Mouse (Mus musculus) kidney, adult 2 months (tissue): ENCODE results near the gene Trim62. TPM values are rescaled to one million over a fixed set of nuclear protein-coding genes. Genes with fewer than 3 reads are reported as not detected.
A peak's percentile ranks its signal among the peaks of the same experiment; 100 is the strongest.
"Not testable (repeated sequence)": the region's sequence is repeated elsewhere in the genome, so short reads cannot be mapped to it uniquely, and the experiment has no call there.

ENCODE experiments used
- DNase-seq: peaks from one replicate; pipeline ENCODE4 v3.0.0; 2021
- H3K27ac ChIP-seq: fragments of 200-500 bp; 2 replicates; pipeline ENCODE4 v1.5.1; 2012; ENCODE audit warnings: low read depth, low read length, control low read depth, inconsistent platforms; ENCODE audit not compliant: insufficient read depth
- H3K27me3 ChIP-seq: fragments of 200-500 bp; replicated peaks from 2 replicates; pipeline ENCODE4 v1.6.1; 2012; ENCODE audit warnings: mild to moderate bottlenecking, moderate library complexity, low read length, inconsistent platforms; ENCODE audit not compliant: control insufficient read depth, insufficient read depth
- H3K36me3 ChIP-seq: fragments of 200-500 bp; 2 replicates; pipeline ENCODE4 v1.6.1; 2012; ENCODE audit warnings: mild to moderate bottlenecking, moderate library complexity, low read length, inconsistent platforms; ENCODE audit not compliant: control insufficient read depth, insufficient read depth
- H3K4me1 ChIP-seq: fragments of 200-500 bp; 2 replicates; pipeline ENCODE4 v1.6.1; 2011; ENCODE audit warnings: low read length; ENCODE audit not compliant: control insufficient read depth, insufficient read depth
- H3K4me3 ChIP-seq: fragments of 200-500 bp; 2 replicates; pipeline ENCODE4 v1.5.1; 2011; ENCODE audit warnings: mild to moderate bottlenecking, low read depth, low read length, control low read depth; ENCODE audit not compliant: insufficient read depth
- CTCF ChIP-seq: fragments of 200-500 bp; conservative IDR thresholded peaks from 2 replicates; pipeline ENCODE4 v1.5.1; 2011; ENCODE audit warnings: low read depth, mild to moderate bottlenecking, control low read depth, low read length, moderate library complexity, mixed read lengths; ENCODE audit not compliant: insufficient read depth, insufficient read length
- POLR2A ChIP-seq: fragments of 200-500 bp; IDR thresholded peaks from one replicate; pipeline ENCODE4 v1.6.1; 2011; ENCODE audit warnings: low read depth, low read length, control low read depth
- WGBS: fragments of 180-500 bp; shearing (Covaris S2); methylation state at CpG from one replicate; pipeline ENCODE4 v1.1.7; 2018; 5-methylcytosine and 5-hydroxymethylcytosine counted together
- polyA plus RNA-seq: library from polyadenylated mRNA; depleted of rRNA; stranded (reverse); fragments of >200 nt; gene quantifications from 2 replicates; pipeline ENCODE4 v1.2.3, GENCODE M21; 2012

Trim62 gene
- polyA plus RNA-seq, 1 experiment: 3.3 TPM

- WGBS: 77% methylated on average over 7 of the region's 7 CpGs
Measured at GRCm38 (mm10) chr4:128849686-128850085, 33.7 kb upstream of the Trim62 start.

DNA sequence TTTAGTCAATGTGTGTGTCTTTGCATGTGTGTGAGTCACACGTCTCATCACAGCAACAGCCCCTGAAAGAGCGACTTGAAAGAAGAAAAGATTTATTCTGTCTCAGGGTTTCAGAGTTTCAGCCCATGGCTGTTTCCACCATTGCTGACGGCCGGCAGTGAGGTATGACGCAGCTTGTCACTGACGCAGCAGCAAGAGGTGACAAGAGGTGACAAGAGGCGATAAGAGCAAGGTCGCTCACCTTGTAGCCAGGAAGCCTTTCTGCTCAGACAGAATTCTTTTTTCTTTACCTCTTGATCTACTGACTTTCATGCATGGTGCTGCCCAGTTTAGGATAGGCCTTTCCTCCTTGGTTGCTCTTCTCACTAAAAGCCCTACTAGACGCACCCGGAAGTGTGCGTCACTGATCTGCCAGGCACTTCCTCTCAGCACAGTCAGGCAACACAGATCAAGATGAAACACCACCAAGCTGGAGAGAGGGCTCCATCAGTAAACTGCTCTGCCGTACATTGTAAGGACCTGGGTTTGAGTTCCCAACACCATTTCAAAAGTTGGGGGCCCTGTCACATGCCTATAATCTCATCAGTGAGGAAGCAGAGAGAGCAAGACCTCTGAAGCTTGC lies 31.0 kb upstream of the Trim62 start:
- 93% methylated on average over 12 of the region's 12 CpGs for WGBS
- H3K27me3 ChIP-seq: no peaks in the 10 kb centered on the region
- TF ChIP-seq POLR2A (no peak), CTCF (no peak)

More at GRCm38 (mm10) chr4:128849686-128850085, 33.7 kb upstream of the Trim62 start:
- H3K36me3 ChIP-seq: no peaks in the 10 kb centered on the region
- H3K27ac ChIP-seq: no peak overlapping the region
- TF ChIP-seq POLR2A (no peak), CTCF (no peak)
- no peaks in the 10 kb centered on the region for H3K27me3 ChIP-seq
- H3K4me3 ChIP-seq: no peak overlapping the region
- no peaks in the 10 kb centered on the region for H3K4me1 ChIP-seq
- DNase-seq: no peak

GRCm38 (mm10) chr4:128853117-128853516 lies 30.3 kb upstream of the Trim62 start:
- no peak overlapping the region for H3K4me3 ChIP-seq
- TF ChIP-seq CTCF (no peak), POLR2A (no peak)
- no peaks in the 10 kb centered on the region for H3K27me3 ChIP-seq
- no peak overlapping the region for H3K27ac ChIP-seq
- 47% methylated on average over 11 of the region's 11 CpGs for WGBS
- no peaks in the 10 kb centered on the region for H3K36me3 ChIP-seq
- DNase-seq: no peak
- no peaks in the 10 kb centered on the region for H3K4me1 ChIP-seq

More for the DNA sequence above, 31.0 kb upstream of the Trim62 start:
- no peaks in the 10 kb centered on the region for H3K4me1 ChIP-seq
- H3K36me3 ChIP-seq: no peaks in the 10 kb centered on the region
- H3K27ac ChIP-seq: no peak overlapping the region
- DNase-seq: no peak
- no peak overlapping the region for H3K4me3 ChIP-seq

- no peak overlapping the region for H3K27ac ChIP-seq
- no peaks in the 10 kb centered on the region for H3K4me1 ChIP-seq
- no peaks in the 10 kb centered on the region for H3K36me3 ChIP-seq
- no peaks in the 10 kb centered on the region for H3K27me3 ChIP-seq
- no peak overlapping the region for H3K4me3 ChIP-seq
- DNase-seq: peak; percentile 87
- WGBS: 31% methylated on average over 4 of the region's 4 CpGs
- no peak for TF ChIP-seq POLR2A
- TF ChIP-seq CTCF: no peak
Measured at GRCm38 (mm10) chr4:128855613-128856040, 27.8 kb upstream of the Trim62 start.

DNA sequence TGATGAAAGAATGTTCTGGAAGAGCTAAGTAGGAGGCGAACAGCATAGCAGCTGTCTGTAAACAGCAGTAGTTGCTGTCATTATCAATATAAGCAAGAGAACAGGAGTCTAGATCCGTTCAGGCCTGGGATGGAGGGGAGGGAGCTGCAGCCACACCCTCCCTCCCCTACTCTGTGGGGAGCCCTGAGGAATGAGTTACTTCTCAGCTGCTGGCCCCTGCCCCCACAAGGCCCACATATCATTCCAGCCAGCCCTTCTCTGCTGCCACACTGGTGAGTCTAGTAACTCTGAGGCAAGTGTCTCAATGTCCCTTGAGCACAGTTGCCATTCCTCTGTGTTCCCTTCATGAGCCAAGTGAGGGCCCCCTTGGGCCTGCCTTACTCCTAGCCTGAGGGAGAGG lies 26.2 kb upstream of the Trim62 start:
- Histone ChIP-seq H3K27ac (no peak overlapping the region), H3K36me3 (no peaks in the 10 kb centered on the region), H3K27me3 (no peaks in the 10 kb centered on the region), H3K4me1 (no peaks in the 10 kb centered on the region), H3K4me3 (no peak overlapping the region)
- no peak for DNase-seq
- WGBS: 75% methylated on average over 2 of the region's 2 CpGs
- TF ChIP-seq CTCF (no peak), POLR2A (no peak)

DNA sequence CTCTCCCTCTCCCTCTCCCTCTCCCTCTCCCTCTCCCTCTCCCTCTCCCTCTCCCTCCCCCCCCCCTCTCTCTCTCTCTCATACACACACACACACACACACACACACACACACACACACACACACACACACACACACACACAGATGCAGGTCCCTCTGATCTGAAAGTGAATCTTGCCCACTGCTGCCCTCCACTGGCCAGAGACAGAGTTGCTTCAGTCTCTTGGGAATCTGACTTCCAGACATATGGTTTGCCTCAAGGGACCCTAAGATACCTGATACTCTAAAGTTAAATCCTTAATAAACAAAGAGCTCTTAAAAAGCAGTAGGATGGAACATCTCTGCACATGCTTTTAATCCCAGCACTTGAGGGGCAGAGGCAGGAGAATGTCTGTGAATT lies 25.2 kb upstream of the Trim62 start:
- H3K27ac ChIP-seq, H3K27me3 ChIP-seq, H3K4me1 ChIP-seq, H3K4me3 ChIP-seq, H3K36me3 ChIP-seq: not testable (repeated sequence)
- peak; percentile 80 for DNase-seq
- peak; percentile 74 for TF ChIP-seq CTCF

DNA sequence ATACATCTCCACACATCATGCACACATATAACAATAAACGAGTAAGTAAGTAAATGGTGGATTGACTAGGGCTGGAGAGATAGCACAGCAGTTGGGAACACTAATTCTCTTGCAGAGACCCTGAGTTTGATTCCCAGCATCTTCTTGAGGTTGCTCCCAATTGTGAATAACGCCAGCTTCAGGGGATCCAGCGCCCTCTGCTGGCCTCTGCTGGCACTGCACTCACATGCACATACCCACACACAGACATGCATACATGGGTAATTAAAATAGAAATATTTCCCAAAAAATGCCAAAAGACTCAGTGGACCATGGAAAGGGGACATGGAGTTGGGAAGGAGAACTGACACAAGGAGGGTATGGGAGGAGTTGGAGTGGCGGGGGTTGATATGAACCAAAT lies 24.5 kb upstream of the Trim62 start:
- Histone ChIP-seq H3K4me3 (no peak overlapping the region), H3K27me3 (no peaks in the 10 kb centered on the region), H3K27ac (no peak overlapping the region), H3K4me1 (no peaks in the 10 kb centered on the region), H3K36me3 (no peaks in the 10 kb centered on the region)
- 69% methylated on average over 4 of the region's 4 CpGs for WGBS
- DNase-seq: no peak
- 0 out of 2 replicates have a peak, but pooled peaks have one; percentile 7 for TF ChIP-seq CTCF
- no peak for TF ChIP-seq POLR2A
